Mouse (Mus musculus): ENCODE results near the gene Sdk2. TPM values are rescaled to one million over a fixed set of nuclear protein-coding genes. Genes with fewer than 3 reads are reported as not detected.

Sdk2 gene
- polyA plus RNA-seq, 1 experiment from 2014 or later: 4.7 TPM

DNA sequence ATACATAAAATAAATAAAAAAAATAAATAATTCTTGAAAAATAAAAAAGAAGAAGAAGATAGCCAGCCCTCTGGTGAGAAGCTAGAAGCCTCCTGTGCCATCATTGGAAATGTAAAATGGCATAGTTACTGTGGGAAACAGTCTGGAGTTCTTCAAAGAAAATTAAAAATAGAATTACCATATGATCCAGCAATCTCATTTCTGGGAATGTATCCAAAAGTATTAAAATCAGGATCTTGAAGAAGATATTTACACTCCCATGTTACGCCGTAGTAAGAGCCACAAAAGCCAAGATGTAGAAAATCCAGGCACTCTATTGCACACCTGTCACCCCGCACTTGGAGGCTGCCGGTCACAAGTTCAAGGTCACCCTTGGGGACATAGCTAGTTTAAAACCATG lies 250.4 kb downstream of the Sdk2 start:
- Histone ChIP-seq H3K9me3 (no peaks in the 10 kb centered on the region), H3K4me3 (no peak overlapping the region), H3K4me2 (no peak overlapping the region), H3K4me1 (replicated peaks) (no peaks in the 10 kb centered on the region), H3K36me3 (no peaks in the 10 kb centered on the region), H3K27ac (replicated peaks) (no peak overlapping the region), H3K9ac (no peak overlapping the region), H3K27me3 (no peaks in the 10 kb centered on the region)
- WGBS: 85% methylated on average over 4 of the region's 4 CpGs
- no peak for ATAC-seq (ENCODE audit: low FRiP score, low read depth)

DNA sequence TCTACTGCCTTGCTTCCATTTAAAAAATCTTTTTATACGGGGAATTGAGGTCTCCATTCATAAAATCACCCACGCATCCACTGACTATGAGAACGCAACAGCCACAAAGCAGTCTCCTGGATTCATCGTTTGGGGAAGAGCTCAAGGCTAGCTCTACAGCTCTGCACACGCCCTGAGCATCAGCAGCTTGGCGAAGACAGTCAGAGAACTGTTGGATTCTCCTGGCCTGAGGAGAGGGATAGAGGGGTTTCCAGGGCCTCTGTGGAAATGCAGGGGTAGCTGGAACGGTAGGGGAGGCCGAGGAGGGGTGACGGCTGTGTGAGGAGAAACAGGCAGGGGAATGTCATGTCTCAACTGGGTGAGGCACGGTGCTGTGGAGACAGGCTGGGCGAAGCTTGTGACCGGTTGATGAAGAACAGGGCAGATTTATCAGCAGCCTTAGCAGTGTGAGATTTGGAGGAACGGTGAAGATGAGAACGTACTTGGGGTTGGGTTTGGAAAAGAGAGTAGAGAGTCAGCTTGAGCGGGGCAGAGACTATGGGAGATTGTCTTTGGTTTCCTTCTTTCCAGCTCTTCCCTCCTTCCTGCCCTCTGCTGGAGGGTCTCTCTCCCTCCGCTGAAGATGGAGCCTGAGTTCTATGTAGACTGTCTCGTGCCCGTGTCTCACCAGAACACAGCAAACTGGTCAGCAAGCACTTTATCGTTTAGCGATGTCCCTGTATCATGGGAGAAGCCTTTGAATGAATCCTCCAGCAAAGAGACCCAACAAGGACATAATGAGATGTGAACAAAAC lies 255.1 kb downstream of the Sdk2 start:
- Histone ChIP-seq H3K36me3 (no peaks in the 10 kb centered on the region), H3K27ac (replicated peaks) (no peak overlapping the region), H3K4me1 (replicated peaks) (peaks cover 9% of the 10 kb centered on the region), H3K9ac (no peak overlapping the region), H3K9me3 (no peaks in the 10 kb centered on the region), H3K4me2 (no peak overlapping the region), H3K4me3 (no peak overlapping the region), H3K27me3 (no peaks in the 10 kb centered on the region)
- no peak for ATAC-seq (ENCODE audit: low FRiP score, low read depth)
- WGBS: 66% methylated on average over 20 of the region's 20 CpGs

DNA sequence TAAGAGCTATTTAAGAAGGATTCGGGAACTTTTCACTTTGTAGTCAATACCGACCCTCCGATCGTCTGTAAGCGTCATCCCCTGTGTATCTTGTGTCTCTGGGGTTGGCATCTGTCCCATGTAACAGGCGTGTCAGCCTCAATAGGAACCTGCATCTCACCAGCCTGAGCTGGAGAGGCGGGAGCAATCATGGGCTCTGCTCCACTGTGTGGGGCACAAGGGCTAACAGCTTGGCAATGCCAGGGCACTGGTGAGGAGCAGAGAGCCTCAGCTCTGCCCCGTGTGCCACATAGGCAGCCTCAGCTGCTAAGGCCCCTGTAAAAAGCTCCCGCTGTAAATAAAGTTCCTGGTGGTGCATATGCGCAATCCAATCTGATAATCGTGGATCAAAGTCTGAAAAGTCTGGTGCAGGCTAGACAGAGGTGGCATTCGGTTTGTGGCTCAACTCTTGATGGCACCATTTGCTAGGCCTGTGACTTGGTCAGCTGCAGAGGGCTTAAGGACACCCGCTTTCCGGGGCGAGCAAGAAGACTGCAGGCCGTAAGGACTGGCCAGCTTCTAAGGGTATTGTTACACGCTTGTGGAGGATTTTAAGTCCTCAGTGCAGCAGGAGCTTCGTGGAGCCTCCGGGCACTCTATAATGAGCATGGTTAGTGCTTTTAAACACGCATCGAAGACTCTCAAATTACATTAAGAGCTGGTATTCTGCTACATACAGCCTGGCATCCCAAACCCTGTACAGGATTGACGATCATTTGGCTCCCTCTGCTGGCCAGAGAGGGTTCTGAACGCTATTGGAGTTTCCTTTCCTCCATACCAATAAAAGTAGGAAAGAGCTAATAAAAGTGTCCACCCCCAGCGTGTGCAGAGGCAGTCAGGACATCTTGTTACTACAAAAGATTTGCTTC lies 256.0 kb downstream of the Sdk2 start:
- H3K4me2 ChIP-seq: no peak overlapping the region
- H3K27me3 ChIP-seq: no peaks in the 10 kb centered on the region
- H3K27ac ChIP-seq (replicated peaks): no peak overlapping the region
- WGBS: 37% methylated on average over 24 of the region's 24 CpGs
- H3K9me3 ChIP-seq: no peaks in the 10 kb centered on the region
- H3K9ac ChIP-seq: no peak overlapping the region
- H3K36me3 ChIP-seq: no peaks in the 10 kb centered on the region
- peak; percentile 84 for ATAC-seq (ENCODE audit: low FRiP score, low read depth)
- H3K4me3 ChIP-seq: no peak overlapping the region
- peaks cover 15% of the 10 kb centered on the region for H3K4me1 ChIP-seq (replicated peaks)

DNA sequence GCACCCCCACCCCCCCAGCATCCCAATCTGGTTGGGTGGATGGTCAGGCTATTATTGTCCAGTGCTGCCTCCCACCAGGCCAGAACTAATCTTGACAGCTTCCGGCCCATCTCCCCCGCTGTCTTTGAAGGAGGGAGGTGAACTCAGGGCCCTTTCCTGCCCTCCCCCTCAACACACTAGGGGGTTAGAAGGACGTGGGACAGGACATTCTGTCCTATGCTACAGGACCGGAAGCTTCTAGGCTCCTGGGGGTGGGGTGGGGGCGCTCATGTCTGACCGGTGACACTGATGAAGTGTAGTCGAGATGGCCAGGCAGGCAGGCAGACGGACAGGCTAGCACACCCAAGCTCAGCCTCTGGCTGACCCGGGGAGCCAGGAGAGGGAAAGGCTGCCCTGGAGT lies 259.8 kb downstream of the Sdk2 start:
- Histone ChIP-seq H3K27ac (replicated peaks) (no peak overlapping the region), H3K9me3 (no peaks in the 10 kb centered on the region), H3K27me3 (no peaks in the 10 kb centered on the region), H3K4me2 (no peak overlapping the region), H3K9ac (no peak overlapping the region), H3K4me1 (replicated peaks) (peaks cover 15% of the 10 kb centered on the region), H3K36me3 (no peaks in the 10 kb centered on the region), H3K4me3 (no peak overlapping the region)
- no peak for ATAC-seq (ENCODE audit: low FRiP score, low read depth)
- 25% methylated on average over 9 of the region's 9 CpGs for WGBS

DNA sequence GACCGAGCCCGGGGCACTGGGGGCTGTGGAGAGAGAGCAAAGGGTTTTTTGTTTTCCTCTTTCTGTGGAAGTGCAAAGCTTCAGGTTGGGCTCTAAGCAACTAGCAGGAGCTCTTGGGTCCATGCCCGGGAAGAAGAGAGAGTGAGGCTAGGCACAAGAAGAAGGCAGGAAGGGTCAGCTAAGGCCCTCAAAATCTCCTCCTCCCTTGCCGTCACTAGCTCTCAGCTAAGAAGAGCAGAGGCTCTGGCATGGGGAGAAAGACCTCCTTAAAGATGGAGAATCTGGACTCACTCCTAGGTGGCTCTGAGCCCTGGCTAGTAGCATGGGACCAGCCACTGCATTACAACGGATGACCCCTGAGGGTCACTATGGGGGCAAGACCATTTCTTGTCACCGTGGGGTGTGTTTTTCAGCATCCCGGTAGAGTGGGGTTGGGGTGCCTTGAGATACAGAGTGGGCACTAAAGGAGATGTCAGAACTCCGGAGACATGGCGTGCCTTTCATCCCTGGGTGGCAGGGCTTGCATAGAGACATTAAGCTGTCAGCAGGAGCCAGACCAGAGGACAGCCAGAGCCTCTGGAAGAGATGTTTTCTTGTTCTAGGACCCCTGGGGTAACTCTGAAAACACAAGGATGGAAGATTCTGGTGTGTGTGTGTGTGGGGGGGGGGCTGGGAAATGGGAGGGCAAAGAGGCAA lies 260.3 kb downstream of the Sdk2 start:
- Histone ChIP-seq H3K27ac (replicated peaks) (peak overlapping the region; percentile 49; the same call in 1 of the 2 replicates), H3K4me3 (no peak overlapping the region), H3K4me2 (no peak overlapping the region), H3K9me3 (no peaks in the 10 kb centered on the region), H3K4me1 (replicated peaks) (peaks cover 15% of the 10 kb centered on the region), H3K36me3 (no peaks in the 10 kb centered on the region), H3K27me3 (no peaks in the 10 kb centered on the region), H3K9ac (no peak overlapping the region)
- 32% methylated on average over 9 of the region's 9 CpGs for WGBS
- ATAC-seq (ENCODE audit: low FRiP score, low read depth): no peak

DNA sequence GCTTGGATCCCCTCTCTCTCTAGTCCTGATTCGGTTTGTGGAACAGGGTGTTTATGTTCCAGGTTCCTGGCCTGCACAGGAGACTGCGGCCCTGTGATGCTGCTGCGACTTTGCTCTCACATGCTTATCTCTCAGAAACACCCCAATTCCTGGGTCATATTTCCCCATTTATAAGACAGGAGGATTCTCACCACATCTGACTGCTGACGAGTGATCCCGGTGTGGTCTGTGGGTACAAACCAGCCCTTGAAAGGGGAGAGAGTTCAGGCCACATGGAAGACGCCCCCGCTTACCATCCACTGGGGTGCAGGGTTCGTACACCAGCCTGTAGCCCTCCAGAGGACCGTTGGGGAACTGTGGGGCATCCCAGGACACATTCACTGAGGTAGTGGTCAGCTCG lies 260.9 kb downstream of the Sdk2 start:
- Histone ChIP-seq H3K9ac (no peak overlapping the region), H3K36me3 (no peaks in the 10 kb centered on the region), H3K4me2 (no peak overlapping the region), H3K4me1 (replicated peaks) (peaks cover 14% of the 10 kb centered on the region), H3K9me3 (no peaks in the 10 kb centered on the region), H3K27ac (replicated peaks) (peak overlapping the region; percentile 49; the same call in 1 of the 2 replicates), H3K27me3 (no peaks in the 10 kb centered on the region), H3K4me3 (no peak overlapping the region)
- no peak for ATAC-seq (ENCODE audit: low FRiP score, low read depth)
- 75% methylated on average over 10 of the region's 10 CpGs for WGBS

DNA sequence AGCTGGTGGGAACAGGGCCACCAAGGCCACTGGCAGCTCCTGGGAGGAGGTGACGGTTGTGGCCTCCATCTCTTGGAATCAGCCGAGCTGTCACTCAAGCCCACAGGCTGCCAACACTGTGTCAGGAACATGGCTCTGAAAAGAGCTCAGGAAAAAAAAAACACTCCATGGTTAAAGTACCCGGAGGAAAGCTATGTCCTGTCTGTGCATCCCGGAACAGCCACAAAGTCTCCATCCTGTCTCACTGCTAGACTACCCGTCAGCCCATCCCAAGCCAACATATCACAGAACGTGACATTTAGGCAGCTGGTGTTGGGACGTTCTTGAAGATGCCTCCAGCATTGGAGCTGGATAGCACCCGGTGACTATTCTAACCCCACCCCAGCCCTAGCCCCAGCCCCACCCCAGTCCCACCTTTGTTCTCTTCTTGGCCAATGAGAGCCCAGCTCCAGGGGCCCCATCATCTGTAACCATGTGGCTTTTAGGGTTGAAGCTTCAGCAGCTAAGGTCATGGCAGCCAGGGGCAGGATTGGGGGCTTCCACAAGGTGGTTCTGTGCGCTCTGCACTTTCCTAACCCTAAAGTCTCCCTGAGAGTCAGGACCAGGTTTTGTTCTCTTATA lies 263.4 kb downstream of the Sdk2 start:
- H3K4me1 ChIP-seq (replicated peaks): peaks cover 14% of the 10 kb centered on the region
- WGBS: 67% methylated on average over 9 of the region's 9 CpGs
- H3K36me3 ChIP-seq: no peaks in the 10 kb centered on the region
- no peak overlapping the region for H3K4me2 ChIP-seq
- H3K9me3 ChIP-seq: no peaks in the 10 kb centered on the region
- no peak overlapping the region for H3K9ac ChIP-seq
- H3K27me3 ChIP-seq: no peaks in the 10 kb centered on the region
- H3K4me3 ChIP-seq: no peak overlapping the region
- H3K27ac ChIP-seq (replicated peaks): no peak overlapping the region
- ATAC-seq (ENCODE audit: low FRiP score, low read depth): no peak

DNA sequence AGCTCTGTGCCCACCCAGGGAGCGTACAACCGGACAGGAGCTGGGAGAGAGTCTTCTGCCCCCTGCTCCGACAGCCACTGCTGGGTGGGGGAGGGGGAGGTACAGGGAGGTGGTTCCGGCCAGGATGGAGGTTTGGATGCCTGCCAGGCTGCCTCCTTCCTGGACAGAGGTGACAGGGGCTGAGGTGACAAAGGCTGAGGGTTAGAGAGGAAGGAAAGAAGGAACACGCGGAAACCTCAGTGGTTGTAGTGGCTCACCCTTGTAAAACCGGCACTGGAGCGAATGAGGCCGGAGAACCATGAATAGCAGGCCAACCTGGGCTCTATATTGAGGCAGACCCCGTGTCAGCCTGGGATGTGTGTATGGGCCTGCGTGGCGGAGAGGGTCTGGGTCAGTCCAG lies 264.4 kb downstream of the Sdk2 start:
- Histone ChIP-seq H3K4me2 (no peak overlapping the region), H3K4me1 (replicated peaks) (peaks cover 22% of the 10 kb centered on the region), H3K27me3 (no peaks in the 10 kb centered on the region), H3K9ac (no peak overlapping the region), H3K36me3 (no peaks in the 10 kb centered on the region), H3K4me3 (no peak overlapping the region), H3K27ac (replicated peaks) (no peak overlapping the region), H3K9me3 (no peaks in the 10 kb centered on the region)
- ATAC-seq (ENCODE audit: low FRiP score, low read depth): peak; percentile 7; the same call in 1 of the 2 replicates
- WGBS: 55% methylated on average over 12 of the region's 12 CpGs

DNA sequence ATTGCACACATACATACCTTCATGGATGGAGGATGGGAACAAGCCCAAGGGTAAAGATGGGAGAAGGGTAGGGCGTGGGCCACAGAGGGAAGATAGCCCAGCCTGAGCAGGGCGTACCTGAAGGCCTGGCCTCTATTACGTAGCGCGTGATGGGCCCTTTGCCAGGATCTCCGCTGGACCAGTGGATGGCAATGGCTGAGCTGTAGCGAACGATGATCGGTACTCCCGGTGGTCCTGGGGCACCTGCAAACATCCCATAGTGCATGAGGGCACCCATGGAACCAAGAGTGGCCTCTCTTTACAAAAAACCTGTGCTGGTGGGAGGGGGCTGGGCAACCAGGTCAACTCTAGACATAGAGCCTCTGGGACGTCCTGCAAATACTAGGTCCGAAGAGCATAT lies 266.8 kb downstream of the Sdk2 start:
- ATAC-seq (ENCODE audit: low FRiP score, low read depth): no peak
- H3K9ac ChIP-seq: no peak overlapping the region
- no peak overlapping the region for H3K27ac ChIP-seq (replicated peaks)
- no peak overlapping the region for H3K4me2 ChIP-seq
- H3K9me3 ChIP-seq: no peaks in the 10 kb centered on the region
- WGBS: 94% methylated on average over 12 of the region's 12 CpGs
- no peaks in the 10 kb centered on the region for H3K27me3 ChIP-seq
- H3K4me3 ChIP-seq: no peak overlapping the region
- H3K4me1 ChIP-seq (replicated peaks): peaks cover 23% of the 10 kb centered on the region
- no peaks in the 10 kb centered on the region for H3K36me3 ChIP-seq

DNA sequence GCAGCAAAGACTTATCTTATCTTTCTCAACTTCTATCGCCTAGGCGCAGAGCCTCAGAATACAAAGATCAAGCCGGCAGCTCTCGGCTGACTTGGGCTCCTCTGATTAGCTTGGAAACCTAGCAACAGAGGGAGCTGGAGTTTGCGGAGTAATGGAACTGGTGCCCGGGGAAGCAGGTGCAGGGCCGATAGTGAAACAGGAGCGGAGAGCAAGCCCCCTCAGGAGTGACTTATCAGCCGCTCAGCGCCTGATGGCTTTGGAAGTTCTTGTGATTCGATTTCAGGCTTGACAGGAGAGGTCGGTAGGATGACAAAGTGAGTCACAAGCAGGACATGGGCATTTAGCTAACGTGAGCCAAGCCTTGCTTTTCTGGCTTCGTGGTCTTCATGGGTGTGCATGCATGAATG lies 267.8 kb downstream of the Sdk2 start:
- no peak for ATAC-seq (ENCODE audit: low FRiP score, low read depth)
- no peaks in the 10 kb centered on the region for H3K36me3 ChIP-seq
- H3K27me3 ChIP-seq: no peaks in the 10 kb centered on the region
- 24% methylated on average over 14 of the region's 14 CpGs for WGBS
- peaks cover 23% of the 10 kb centered on the region for H3K4me1 ChIP-seq (replicated peaks)
- no peak overlapping the region for H3K27ac ChIP-seq (replicated peaks)
- H3K9me3 ChIP-seq: no peaks in the 10 kb centered on the region
- no peak overlapping the region for H3K9ac ChIP-seq
- H3K4me2 ChIP-seq: no peak overlapping the region
- H3K4me3 ChIP-seq: no peak overlapping the region

DNA sequence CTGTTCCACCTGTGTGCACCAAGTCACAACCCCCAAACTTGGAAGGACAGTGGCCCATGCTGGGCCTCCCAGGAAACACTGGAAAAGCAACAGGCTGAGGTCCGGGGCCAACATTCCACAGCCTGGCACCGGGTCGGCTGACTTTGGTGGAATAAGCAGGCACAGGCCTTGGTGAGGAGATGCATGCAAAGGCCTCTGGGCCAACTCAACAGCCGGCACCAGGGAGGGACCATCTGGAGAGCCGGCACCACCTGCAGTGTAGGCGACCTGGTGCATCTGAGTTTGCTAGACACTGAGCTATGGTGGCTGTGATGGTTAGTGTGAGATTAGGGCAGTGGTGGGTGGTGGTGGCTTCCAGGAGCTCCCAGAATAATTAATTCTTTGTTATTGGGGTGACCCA lies 268.8 kb downstream of the Sdk2 start:
- no peaks in the 10 kb centered on the region for H3K9me3 ChIP-seq
- ATAC-seq (ENCODE audit: low FRiP score, low read depth): 0 out of 2 replicates have a peak, but pooled peaks have one; percentile 44
- H3K4me1 ChIP-seq (replicated peaks): peaks cover 23% of the 10 kb centered on the region
- no peak overlapping the region for H3K4me3 ChIP-seq
- H3K9ac ChIP-seq: no peak overlapping the region
- peak overlapping the region; percentile 23; the same call in 1 of the 2 replicates for H3K27ac ChIP-seq (replicated peaks)
- H3K4me2 ChIP-seq: no peak overlapping the region
- 0 out of 2 replicates have a peak, but pooled peaks cover under 1% of the 10 kb centered on the region for H3K36me3 ChIP-seq
- no peaks in the 10 kb centered on the region for H3K27me3 ChIP-seq
- 47% methylated on average over 6 of the region's 6 CpGs for WGBS
